ENCODE assay signal across 22 mouse cellular contexts in the genomic region with DNA sequence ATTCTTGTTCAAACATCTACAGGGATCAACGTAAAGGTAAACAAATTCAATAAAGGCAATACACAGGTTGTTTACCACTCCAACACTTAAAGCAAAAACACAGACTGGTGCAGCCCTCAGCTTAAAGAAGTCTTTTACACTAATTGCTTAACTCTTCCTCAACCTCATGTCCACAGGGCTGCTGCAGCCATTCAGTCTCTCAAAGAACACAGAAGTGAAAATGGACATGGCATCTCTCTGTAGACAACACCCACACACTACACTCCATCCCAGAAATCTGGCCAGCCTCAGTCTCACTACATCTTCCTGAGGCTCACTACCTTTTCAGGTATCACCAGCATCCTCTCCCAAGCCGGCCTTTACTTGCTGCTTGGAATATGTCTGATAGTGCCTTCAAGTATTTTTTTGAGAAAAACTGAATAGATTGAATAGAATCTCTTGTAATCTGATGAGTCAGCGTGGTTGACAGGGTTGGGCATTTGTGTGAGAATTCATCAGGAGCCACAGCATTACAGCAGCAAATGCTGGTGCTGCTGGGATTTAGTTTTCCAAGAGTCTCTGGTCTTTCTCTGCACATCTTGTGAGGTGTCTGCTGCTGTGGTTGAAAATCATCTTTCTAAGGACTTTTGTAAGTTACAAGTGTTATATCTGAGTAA. TPM values are rescaled to one million over a fixed set of nuclear protein-coding genes. Genes with fewer than 3 reads are reported as not detected.
A peak's percentile ranks its signal among the peaks of the same experiment; 100 is the strongest.
DNase-seq lines count a peak whose midpoint lies in the region; ATAC-seq and TF ChIP-seq lines count a peak whose summit lies in the region.
"Had no signal": no experiment of that assay in that cellular context is flagged by ENCODE, and none has a peak within 500 bp of the region (broad histone marks: within the 10 kb centered on the region; RNA-seq: fewer than 3 reads in every experiment).

No protein-coding gene starts in this region.

- no peak for TF ChIP-seq EP300 in MEL (IDR thresholded peaks at IDR 0.05; ENCODE audit: low read depth in 1 of 2, low read length in 2 of 2)

- no peaks in the 10 kb centered on the region for H3K36me3 ChIP-seq in midbrain, embryonic 11.5 days (ENCODE audit: control insufficient read depth, insufficient read depth, low read length)
- H3K36me3 ChIP-seq in midbrain, embryonic 14.5 days (ENCODE audit: control insufficient read depth, insufficient read depth, low read length) = no peaks in the 10 kb centered on the region
- H3K36me3 ChIP-seq in MEL (ENCODE audit: control insufficient read depth in 1 of 2, insufficient read depth in 2 of 2, low read length in 2 of 2) = no peaks in the 10 kb centered on the region
- H3K36me3 ChIP-seq: embryonic facial prominence, embryonic 13.5 days; heart, embryonic 10.5 days; hindbrain, embryonic 12.5 days had no signal

- ATAC-seq in midbrain, embryonic 11.5 days (ENCODE audit: low FRiP score) = no peak
- no peak for ATAC-seq in midbrain, embryonic 14.5 days (ENCODE audit: low FRiP score, low TSS enrichment)
- peak; percentile 90 for ATAC-seq in megakaryocyte, adult 5-6 weeks (ENCODE audit: poor library complexity, severe bottlenecking)
- ATAC-seq: forebrain, embryonic 13.5 days; forebrain, postnatal 0 days; hindbrain, postnatal 0 days had no signal

- TF ChIP-seq POLR2A in MEL (IDR thresholded peaks at IDR 0.05; ENCODE audit: control insufficient read depth in 1 of 2, insufficient read depth in 1 of 2, low read depth in 1 of 2, low read length in 2 of 2, poor library complexity in 1 of 2) = no peak

- DNase-seq in midbrain, embryonic 11.5 days (ENCODE audit: low spot score, missing footprints) = peak; percentile 49
- DNase-seq in midbrain, embryonic 14.5 days = no peak
- no peak for DNase-seq in MEL (ENCODE audit: low read depth, low spot score)
- DNase-seq in retina, postnatal 1 day = no peak
- DNase-seq in left cerebral cortex, postnatal 4 days = no peak
- no peak for DNase-seq in kidney, adult 9 months
- DNase-seq: adrenal gland, adult 2 months; adrenal gland, postnatal 25 days; cerebellum, adult 18-20 months; cerebellum, adult 9-11 months; cerebellum, postnatal 36 days; forebrain, postnatal 0 days; gastrocnemius, postnatal 25 days; heart, adult 11 months; heart, postnatal 10 days; heart, postnatal 4 days had no signal

- H3K9me3 ChIP-seq in midbrain, embryonic 11.5 days (ENCODE audit: control insufficient read depth, low read length) = no peaks in the 10 kb centered on the region
- no peaks in the 10 kb centered on the region for H3K9me3 ChIP-seq in midbrain, embryonic 14.5 days (ENCODE audit: control insufficient read depth, low read length)
- H3K9me3 ChIP-seq in MEL (replicated peaks; ENCODE audit: insufficient read depth, low read length) = no peaks in the 10 kb centered on the region
- H3K9me3 ChIP-seq: embryonic facial prominence, embryonic 13.5 days; forebrain, embryonic 13.5 days; heart, embryonic 10.5 days; hindbrain, embryonic 12.5 days had no signal

- no peak overlapping the region for H3K4me2 ChIP-seq in midbrain, embryonic 11.5 days
- no peak overlapping the region for H3K4me2 ChIP-seq in midbrain, embryonic 14.5 days (ENCODE audit: low read length)
- H3K4me2 ChIP-seq: embryonic facial prominence, embryonic 13.5 days; forebrain, embryonic 13.5 days; hindbrain, embryonic 12.5 days had no signal

- intact Hi-C loops in left cerebral cortex, postnatal 4 days (cut with DNase I) = no loop called here

- no peak overlapping the region for H3K4me3 ChIP-seq in midbrain, embryonic 11.5 days (ENCODE audit: low read depth, low read length)
- H3K4me3 ChIP-seq in midbrain, embryonic 14.5 days (replicated peaks; ENCODE audit: low read depth, low read length) = no peak overlapping the region
- no peak overlapping the region for H3K4me3 ChIP-seq in MEL (ENCODE audit: control insufficient read depth in 1 of 2, insufficient read depth in 1 of 2, low read depth in 2 of 2, low read length in 2 of 2)
- H3K4me3 ChIP-seq: embryonic facial prominence, embryonic 13.5 days; forebrain, embryonic 13.5 days; heart, embryonic 10.5 days; hindbrain, embryonic 12.5 days had no signal

- no peaks in the 10 kb centered on the region for H3K4me1 ChIP-seq in midbrain, embryonic 11.5 days (ENCODE audit: control insufficient read depth, insufficient read depth, low read length)
- no peaks in the 10 kb centered on the region for H3K4me1 ChIP-seq in midbrain, embryonic 14.5 days (ENCODE audit: control insufficient read depth, insufficient read depth, low read length)
- no peaks in the 10 kb centered on the region for H3K4me1 ChIP-seq in MEL (ENCODE audit: control insufficient read depth in 1 of 2, insufficient read depth in 2 of 2, low read length in 2 of 2)
- H3K4me1 ChIP-seq: embryonic facial prominence, embryonic 13.5 days; forebrain, embryonic 13.5 days; heart, embryonic 10.5 days; hindbrain, embryonic 12.5 days had no signal

- TF ChIP-seq RAD21 in MEL (IDR thresholded peaks at IDR 0.05; ENCODE audit: low read depth, low read length) = no peak

- H3K9ac ChIP-seq in midbrain, embryonic 11.5 days (ENCODE audit: low read length) = no peak overlapping the region
- H3K9ac ChIP-seq in midbrain, embryonic 14.5 days (replicated peaks; ENCODE audit: low read length) = no peak overlapping the region
- H3K9ac ChIP-seq in MEL (ENCODE audit: control insufficient read depth, low read depth, low read length, poor library complexity, severe bottlenecking) = no peak overlapping the region
- H3K9ac ChIP-seq: embryonic facial prominence, embryonic 13.5 days; forebrain, embryonic 13.5 days; forebrain, postnatal 0 days; hindbrain, embryonic 12.5 days had no signal

- H3K79me2 ChIP-seq in MEL (ENCODE audit: control insufficient read depth, insufficient read depth, low read length, poor library complexity) = no peaks in the 10 kb centered on the region

- no peaks in the 10 kb centered on the region for H3K27me3 ChIP-seq in midbrain, embryonic 11.5 days (ENCODE audit: control insufficient read depth, insufficient read depth, low read length)
- H3K27me3 ChIP-seq in midbrain, embryonic 14.5 days (ENCODE audit: control insufficient read depth, insufficient read depth, low read length) = no peaks in the 10 kb centered on the region
- H3K27me3 ChIP-seq in MEL (ENCODE audit: control insufficient read depth in 1 of 2, insufficient read depth in 2 of 2, low read length in 2 of 2) = no peaks in the 10 kb centered on the region
- H3K27me3 ChIP-seq: embryonic facial prominence, embryonic 13.5 days; forebrain, embryonic 13.5 days; hindbrain, embryonic 12.5 days had no signal

- WGBS in midbrain, embryonic 11.5 days = 91% methylated on average over 3 of the region's 3 CpGs
- WGBS in midbrain, embryonic 14.5 days = 90% methylated on average over 3 of the region's 3 CpGs

- no peak for TF ChIP-seq CTCF in MEL (IDR thresholded peaks at IDR 0.05 in 2 of 3, conservative IDR thresholded peaks at IDR 0.05 in 1 of 3; ENCODE audit: control insufficient read depth in 1 of 3, insufficient read depth in 1 of 3, low read depth in 2 of 3, low read length in 3 of 3, poor library complexity in 1 of 3, severe bottlenecking in 1 of 3)

- H3K27ac ChIP-seq in midbrain, embryonic 11.5 days (ENCODE audit: low read depth, low read length) = no peak overlapping the region
- H3K27ac ChIP-seq in midbrain, embryonic 14.5 days (replicated peaks; ENCODE audit: low read depth, low read length) = no peak overlapping the region
- no peak overlapping the region for H3K27ac ChIP-seq in MEL (ENCODE audit: control insufficient read depth, low read depth, low read length)
- H3K27ac ChIP-seq: embryonic facial prominence, embryonic 13.5 days; forebrain, embryonic 13.5 days; heart, embryonic 10.5 days; hindbrain, embryonic 12.5 days; hindbrain, postnatal 0 days had no signal

TF ChIP-seq in MEL, 35 proteins besides CTCF, POLR2A, EP300 and RAD21:
- TF ChIP-seq MYB (IDR thresholded peaks at IDR 0.05; ENCODE audit: low read depth, low read length) (no peak), NRF1 (IDR thresholded peaks at IDR 0.05; ENCODE audit: insufficient read depth, low read depth, low read length, poor library complexity, severe bottlenecking) (no peak), MAFK (IDR thresholded peaks at IDR 0.05; ENCODE audit: borderline replicate concordance, low read depth, low read length) (0 out of 2 replicates have a peak, but pooled peaks have one; percentile 46), HCFC1 (IDR thresholded peaks at IDR 0.05; ENCODE audit: low read depth, low read length) (no peak), SIN3A (IDR thresholded peaks at IDR 0.05; ENCODE audit: low read length) (no peak)

RNA-seq across cellular contexts. Expression of gene Tpk1, which starts 32.6 kb away (rescaled TPM):
- polyA plus RNA-seq in midbrain, embryonic 11.5 days (2014; fragmentation: Nextera tagmentation; extraction: Ambion mirVana) = 4.9 and 6.0 TPM in 2 replicates
- polyA plus RNA-seq in midbrain, embryonic 14.5 days (2014; fragmentation: Nextera tagmentation; extraction: Ambion mirVana) = 4.0 and 6.9 TPM in 2 replicates
- total RNA-seq in MEL (2012; rRNA removed) = 3.5 and 4.2 TPM in 2 replicates
- 10 to 100 TPM in 1 of 2 experiments, not detected in 1; 12.6 TPM for polyA plus RNA-seq in MEL (2012; ENCODE audit: insufficient read depth in 1 of 2, insufficient read length in 2 of 2, low read depth in 1 of 2, low replicate concordance in 2 of 2, missing spikeins in 1 of 2)
- 7.0 and 8.6 TPM in 2 replicates for total RNA-seq in megakaryocyte, adult 5-6 weeks (2015)
- total RNA-seq in megakaryocyte, adult 5-6 weeks (2017) = 3.0 and 4.0 TPM in 2 replicates
- total RNA-seq in left cerebral cortex, postnatal 4 days (2021) = 1 to 10 TPM; 3.9 to 6.0 TPM
